Mouse (Mus musculus) MEL-GATA-1-ER (cell line): Measurements from ENCODE around the gene Oas2.

ENCODE experiments used
- DNase-seq: peaks from one replicate; pipeline ENCODE4 v3.0.0-alpha.2; 2012; ENCODE audit warnings: low read depth; ENCODE audit errors: extremely low read depth

Oas2 gene

GRCm38 (mm10) chr5:120732740-120733139 lies 16.9 kb downstream of the Oas2 start:
- DNase-seq = no peak

GRCm38 (mm10) chr5:120729319-120729718 lies 20.3 kb downstream of the Oas2 start:
- no peak for DNase-seq

GRCm38 (mm10) chr5:120725811-120726455 lies 23.7 kb downstream of the Oas2 start:
- DNase-seq = no peak

- no peak for DNase-seq
These were observed 28.6 kb downstream of the Oas2 start for GRCm38 (mm10) chr5:120721005-120721404.

- DNase-seq = no peak
These were observed 30.9 kb downstream of the Oas2 start for GRCm38 (mm10) chr5:120718600-120719378.

GRCm38 (mm10) chr5:120717136-120717535 lies 32.5 kb downstream of the Oas2 start:
- DNase-seq = no peak

GRCm38 (mm10) chr5:120714314-120714713 lies 35.3 kb downstream of the Oas2 start:
- peak; percentile 26 for DNase-seq

GRCm38 (mm10) chr5:120712721-120713120 lies 36.9 kb downstream of the Oas2 start:
- no peak for DNase-seq

GRCm38 (mm10) chr5:120711827-120712226 lies 37.8 kb downstream of the Oas2 start, which contains the start of gene Dtx1:
Gene Dtx1, minus strand, starts transcription at chr5:120711927.
- no peak for DNase-seq

- no peak for DNase-seq
These were observed 38.2 kb downstream of the Oas2 start for GRCm38 (mm10) chr5:120711416-120711815.

- DNase-seq = no peak
These were observed 38.8 kb downstream of the Oas2 start for GRCm38 (mm10) chr5:120710826-120711248.

GRCm38 (mm10) chr5:120710161-120710825 lies 39.4 kb downstream of the Oas2 start:
- DNase-seq = no peak

- no peak for DNase-seq
These were observed 42.7 kb downstream of the Oas2 start for GRCm38 (mm10) chr5:120706976-120707375.

- no peak for DNase-seq
These were observed 43.1 kb downstream of the Oas2 start for GRCm38 (mm10) chr5:120706541-120706940.

- DNase-seq = no peak
These were observed 45.2 kb downstream of the Oas2 start for GRCm38 (mm10) chr5:120704421-120704820.

- no peak for DNase-seq
These were observed 46.0 kb downstream of the Oas2 start for GRCm38 (mm10) chr5:120703660-120704059.

- DNase-seq = no peak
These were observed 46.7 kb downstream of the Oas2 start for GRCm38 (mm10) chr5:120702969-120703368.

GRCm38 (mm10) chr5:120702421-120702820 lies 47.2 kb downstream of the Oas2 start:
- DNase-seq = no peak

GRCm38 (mm10) chr5:120700996-120701790 lies 48.5 kb downstream of the Oas2 start:
- DNase-seq = no peak

- DNase-seq = no peak
These were observed 50.8 kb downstream of the Oas2 start for GRCm38 (mm10) chr5:120698801-120699391.

GRCm38 (mm10) chr5:120698181-120698580 lies 51.5 kb downstream of the Oas2 start:
- no peak for DNase-seq
